Mouse (Mus musculus) midbrain, postnatal 0 days (tissue): ENCODE measurements around the gene Prss57. TPM values are rescaled to one million over a fixed set of nuclear protein-coding genes. Genes with fewer than 3 reads are reported as not detected.

Experiments used
- ATAC-seq: fragments of 200-750 bp; cut with Nextera tagmentation; 2 replicates; pipeline ENCODE4 v1.8.0; 2017; ENCODE audit warnings: moderate number of reproducible peaks, mild to moderate bottlenecking, moderate TSS enrichment, moderate library complexity; ENCODE audit not compliant: low FRiP score
- DNase-seq: peaks from one replicate; pipeline ENCODE4 v3.0.0-alpha.2; 2015; ENCODE audit warnings: low spot score
- H3K27ac ChIP-seq: fragments of 300-500 bp; sonication (generic); 2 replicates; pipeline ENCODE4 v1.5.1; 2014; ENCODE audit warnings: low read depth, mild to moderate bottlenecking, low read length, mixed read lengths
- H3K27me3 ChIP-seq: fragments of 300-500 bp; sonication (generic); 2 replicates; pipeline ENCODE4 v1.6.1; 2014; ENCODE audit warnings: low read length, control low read depth, mixed read lengths; ENCODE audit not compliant: insufficient read depth
- H3K36me3 ChIP-seq: fragments of 300-500 bp; sonication (generic); 2 replicates; pipeline ENCODE4 v1.6.1; 2014; ENCODE audit warnings: low read length, control low read depth, mixed read lengths; ENCODE audit not compliant: insufficient read depth
- H3K4me1 ChIP-seq: fragments of 300-500 bp; sonication (generic); 2 replicates; pipeline ENCODE4 v1.6.1; 2014; ENCODE audit warnings: mild to moderate bottlenecking, control low read depth, antibody characterized with exemption, low read length, mixed read lengths; ENCODE audit not compliant: insufficient read depth
- H3K4me2 ChIP-seq: fragments of 300-500 bp; sonication (generic); 2 replicates; pipeline ENCODE4 v1.6.1; 2014; ENCODE audit warnings: low read depth, mild to moderate bottlenecking, low read length, mixed read lengths; ENCODE audit not compliant: poor library complexity, severe bottlenecking
- H3K4me3 ChIP-seq: fragments of 300-500 bp; sonication (generic); 2 replicates; pipeline ENCODE4 v1.5.1; 2014; ENCODE audit warnings: low read depth, mild to moderate bottlenecking, low read length, moderate library complexity
- H3K9ac ChIP-seq: fragments of 300-500 bp; sonication (generic); replicated peaks from 2 replicates; pipeline ENCODE4 v1.6.1; 2014; ENCODE audit warnings: mild to moderate bottlenecking, low read length, moderate library complexity, mixed read lengths; ENCODE audit not compliant: poor library complexity, severe bottlenecking
- H3K9me3 ChIP-seq: fragments of 300-500 bp; sonication (generic); 2 replicates; pipeline ENCODE4 v1.6.1; 2016; ENCODE audit warnings: low read length, control low read depth
- CTCF ChIP-seq: IDR thresholded peaks from 2 replicates; pipeline ENCODE4 v1.5.1; 2016; ENCODE audit warnings: antibody characterized with exemption, mild to moderate bottlenecking
- WGBS: fragments of 180-500 bp; shearing (Covaris S2); extraction: QIAGEN DNeasy Blood & Tissue Kit; methylation state at CpG from one replicate; pipeline ENCODE4 v1.1.7; 2014; 5-methylcytosine and 5-hydroxymethylcytosine counted together
- polyA plus RNA-seq: library from polyadenylated mRNA; unstranded; fragments of >200 nt; fragmentation: Nextera tagmentation; extraction: Ambion mirVana; gene quantifications from 2 replicates; pipeline ENCODE4 v1.2.1, GENCODE M21; 2015
- total RNA-seq: library from RNA; depleted of rRNA; stranded (reverse); fragments of >200 nt; gene quantifications from 2 replicates; pipeline ENCODE4 v1.2.3, GENCODE M21; 2014

Prss57 gene
- total and polyA plus RNA-seq, 2 experiments from 2014 or later: 0.09 TPM; not detected in 1

- no peaks in the 10 kb centered on the region; the same call in 1 of the 2 replicates for H3K4me1 ChIP-seq
- ATAC-seq (no peak), DNase-seq (no peak)
- H3K4me3 ChIP-seq: no peak overlapping the region
- TF ChIP-seq CTCF: no peak
- no peaks in the 10 kb centered on the region for H3K9me3 ChIP-seq
- no peak overlapping the region for H3K4me2 ChIP-seq
- 63% methylated on average over 5 of the region's 5 CpGs for WGBS
- H3K27me3 ChIP-seq: peaks cover 7% of the 10 kb centered on the region; the same call in 1 of the 2 replicates
- H3K36me3 ChIP-seq: no peaks in the 10 kb centered on the region
- H3K9ac ChIP-seq: no peak overlapping the region
- H3K27ac ChIP-seq: no peak overlapping the region
Observed at GRCm38 (mm10) chr10:79781956-79782355, 8.8 kb downstream of the Prss57 start.

- H3K4me1 ChIP-seq: no peaks in the 10 kb centered on the region; the same call in 1 of the 2 replicates
- peak overlapping the region; percentile 50 for H3K4me3 ChIP-seq
- H3K27ac ChIP-seq: no peak overlapping the region
- H3K36me3 ChIP-seq: no peaks in the 10 kb centered on the region
- 34% methylated on average over 21 of the region's 21 CpGs for WGBS
- DNase-seq (no peak), ATAC-seq (no peak)
- no peaks in the 10 kb centered on the region for H3K9me3 ChIP-seq
- peak overlapping the region; percentile 45; the same call in 1 of the 2 replicates for H3K9ac ChIP-seq
- peaks cover 12% of the 10 kb centered on the region; the same call in 1 of the 2 replicates for H3K27me3 ChIP-seq
- no peak for TF ChIP-seq CTCF
- H3K4me2 ChIP-seq: peak overlapping the region; percentile 78
Observed at GRCm38 (mm10) chr10:79781139-79781538, 9.6 kb downstream of the Prss57 start.

DNA sequence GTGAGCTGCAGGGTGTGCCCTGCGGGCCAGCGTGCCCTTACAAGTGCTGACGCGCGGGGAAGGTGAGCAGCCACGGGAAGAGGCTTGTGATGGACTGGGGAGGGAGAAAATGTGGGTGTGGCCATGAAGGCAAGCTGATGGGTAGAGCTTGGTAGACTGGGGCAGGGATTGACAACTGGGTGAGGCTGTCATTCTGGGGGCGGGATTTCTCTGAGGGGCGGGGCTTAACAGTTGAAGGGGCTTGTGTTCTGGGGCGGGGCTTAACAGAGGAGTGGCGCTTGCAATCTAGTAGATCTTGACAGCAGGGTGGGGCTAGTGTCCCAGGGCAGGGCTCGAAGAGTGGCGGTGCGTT, 10.1 kb downstream of the Prss57 start:
- Histone ChIP-seq H3K27ac (no peak overlapping the region), H3K36me3 (no peaks in the 10 kb centered on the region), H3K4me1 (no peaks in the 10 kb centered on the region; the same call in 1 of the 2 replicates), H3K9me3 (no peaks in the 10 kb centered on the region), H3K27me3 (peaks cover 12% of the 10 kb centered on the region; the same call in 1 of the 2 replicates), H3K4me3 (peak overlapping the region; percentile 50), H3K9ac (peak overlapping the region; percentile 45), H3K4me2 (peak overlapping the region; percentile 78)
- no peak for TF ChIP-seq CTCF
- 2% methylated on average over 13 of the region's 13 CpGs for WGBS
- ATAC-seq (peak; percentile 71), DNase-seq (peak; percentile 67)

DNA sequence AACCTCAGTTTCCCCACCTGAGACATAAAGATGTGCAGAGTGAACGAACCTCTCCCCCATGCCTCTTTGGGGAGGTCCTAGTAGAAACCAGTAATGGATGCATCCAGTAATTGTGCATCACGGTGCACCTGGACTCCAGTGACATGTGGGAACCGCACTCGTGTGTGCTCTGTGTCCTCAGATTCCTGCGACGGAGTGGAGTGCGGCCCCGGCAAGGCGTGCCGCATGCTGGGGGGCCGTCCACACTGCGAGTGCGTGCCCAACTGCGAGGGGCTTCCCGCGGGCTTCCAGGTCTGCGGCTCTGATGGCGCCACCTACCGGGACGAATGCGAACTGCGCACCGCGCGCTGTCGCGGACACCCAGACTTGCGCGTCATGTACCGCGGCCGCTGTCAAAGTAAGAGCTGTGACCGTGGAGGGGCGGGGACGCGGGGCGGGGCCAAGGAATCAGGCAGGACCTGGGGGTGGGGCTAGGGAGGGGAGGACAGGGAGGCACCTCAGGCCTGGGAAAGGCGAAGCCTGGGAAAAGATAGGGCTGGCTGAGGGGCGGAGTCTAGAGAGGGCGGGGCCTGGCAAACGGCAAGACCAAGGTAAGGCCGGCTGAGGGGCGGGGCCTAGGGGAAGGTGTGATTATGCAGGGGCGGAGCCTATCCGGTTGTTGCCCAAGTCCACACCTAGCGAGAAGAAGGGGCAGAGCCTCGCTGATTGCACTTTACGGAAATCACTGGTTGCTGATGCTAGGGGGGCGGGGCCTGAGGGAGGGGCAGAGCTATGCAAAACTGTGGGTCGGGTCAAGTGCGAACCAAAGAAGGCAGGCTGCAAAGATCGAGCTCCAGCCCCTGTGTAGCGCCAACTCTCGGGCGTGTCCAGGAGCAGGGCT, 10.7 kb downstream of the Prss57 start:
- H3K4me2 ChIP-seq: peak overlapping the region; percentile 78
- peak overlapping the region; percentile 51; the same call in 1 of the 2 replicates for H3K27ac ChIP-seq
- no peaks in the 10 kb centered on the region; the same call in 1 of the 2 replicates for H3K4me1 ChIP-seq
- peak overlapping the region; percentile 50 for H3K4me3 ChIP-seq
- H3K36me3 ChIP-seq: no peaks in the 10 kb centered on the region
- TF ChIP-seq CTCF: peak; percentile 89
- ATAC-seq: peak; percentile 93
- no peaks in the 10 kb centered on the region for H3K9me3 ChIP-seq
- H3K9ac ChIP-seq: peak overlapping the region; percentile 45
- DNase-seq: peak; percentile 95
- peaks cover 12% of the 10 kb centered on the region; the same call in 1 of the 2 replicates for H3K27me3 ChIP-seq
- 2% methylated on average over 55 of the region's 55 CpGs for WGBS

GRCm38 (mm10) chr10:79779193-79779592, 11.6 kb downstream of the Prss57 start:
- Histone ChIP-seq H3K9ac (no peak overlapping the region), H3K36me3 (no peaks in the 10 kb centered on the region), H3K4me2 (no peak overlapping the region), H3K27ac (no peak overlapping the region), H3K4me1 (no peaks in the 10 kb centered on the region; the same call in 1 of the 2 replicates), H3K9me3 (no peaks in the 10 kb centered on the region), H3K4me3 (no peak overlapping the region), H3K27me3 (peaks cover 12% of the 10 kb centered on the region; the same call in 1 of the 2 replicates)
- no peak for TF ChIP-seq CTCF
- DNase-seq (no peak), ATAC-seq (no peak)
- 17% methylated on average over 2 of the region's 2 CpGs for WGBS

DNA sequence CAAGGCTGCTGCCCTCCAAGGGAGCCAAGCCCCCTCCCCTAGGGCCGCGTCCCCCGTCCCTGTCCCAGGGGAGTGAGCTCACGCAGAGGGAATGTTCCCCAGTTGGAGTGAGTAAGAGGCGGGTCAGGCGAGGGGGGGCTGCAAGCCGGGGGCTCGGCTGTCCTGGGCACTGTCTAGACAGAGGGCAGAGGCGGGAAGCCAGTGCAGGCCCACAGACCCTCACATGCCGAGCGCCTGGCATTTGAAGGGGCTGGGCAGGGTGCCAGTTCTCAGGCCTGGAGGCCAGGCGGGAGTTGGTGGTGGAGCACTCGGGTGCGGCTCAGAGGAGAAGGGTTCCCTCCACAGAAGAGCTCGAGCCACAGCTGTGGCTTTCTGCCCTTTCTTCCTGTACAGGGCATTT, 12.8 kb downstream of the Prss57 start:
- Histone ChIP-seq H3K9ac (no peak overlapping the region), H3K4me2 (no peak overlapping the region), H3K4me1 (no peaks in the 10 kb centered on the region; the same call in 1 of the 2 replicates), H3K4me3 (no peak overlapping the region), H3K27me3 (peaks cover 12% of the 10 kb centered on the region; the same call in 1 of the 2 replicates), H3K27ac (no peak overlapping the region), H3K36me3 (no peaks in the 10 kb centered on the region), H3K9me3 (no peaks in the 10 kb centered on the region)
- no peak for TF ChIP-seq CTCF
- ATAC-seq: no peak
- peak; percentile 65 for DNase-seq
- 13% methylated on average over 14 of the region's 15 CpGs for WGBS
